ENCODE assay signal across 10 mouse cellular contexts in genomic region chr2:172320878-172321277, GRCm38 (mm10). TPM values are rescaled to one million over a fixed set of nuclear protein-coding genes. Genes with fewer than 3 reads are reported as not detected.
A peak's percentile ranks its signal among the peaks of the same experiment; 100 is the strongest.
DNase-seq lines count a peak whose midpoint lies in the region; ATAC-seq and TF ChIP-seq lines count a peak whose summit lies in the region.
"Had no signal": no experiment of that assay in that cellular context is flagged by ENCODE, and none has a peak within 500 bp of the region (broad histone marks: within the 10 kb centered on the region; RNA-seq: fewer than 3 reads in every experiment).

No protein-coding gene starts in this region.

- no peak overlapping the region for H3K4me2 ChIP-seq in forebrain, embryonic 11.5 days (ENCODE audit: low read depth, low read length, severe bottlenecking)
- H3K4me2 ChIP-seq in forebrain, postnatal 0 days (ENCODE audit: low read depth): no peak overlapping the region
- H3K4me2 ChIP-seq: midbrain, embryonic 12.5 days had no signal

- H3K9me3 ChIP-seq in forebrain, embryonic 11.5 days (ENCODE audit: control insufficient read depth, low read length): no peaks in the 10 kb centered on the region
- no peaks in the 10 kb centered on the region for H3K9me3 ChIP-seq in forebrain, postnatal 0 days (ENCODE audit: low read length)
- H3K9me3 ChIP-seq: midbrain, embryonic 12.5 days had no signal

- TF ChIP-seq CTCF in forebrain, postnatal 0 days (IDR thresholded peaks at IDR 0.05; ENCODE audit: low read depth): no peak

- WGBS in forebrain, embryonic 11.5 days: 26% methylated on average over 9 of the region's 9 CpGs
- 29% methylated on average over 9 of the region's 9 CpGs for WGBS in forebrain, postnatal 0 days

- no peaks in the 10 kb centered on the region for H3K36me3 ChIP-seq in forebrain, embryonic 11.5 days (ENCODE audit: control insufficient read depth, insufficient read depth, low read length)
- H3K36me3 ChIP-seq in forebrain, postnatal 0 days (ENCODE audit: insufficient read depth): no peaks in the 10 kb centered on the region
- H3K36me3 ChIP-seq: midbrain, embryonic 12.5 days had no signal

- peak; percentile 86 for DNase-seq in forebrain, embryonic 11.5 days (ENCODE audit: low spot score)
- no peak for DNase-seq in forebrain, postnatal 0 days
- DNase-seq in right cerebral cortex, postnatal 4 days: peak; percentile 53
- no peak for DNase-seq in right cerebral cortex, postnatal 25 days
- DNase-seq in heart, postnatal 4 days: peak; percentile 85
- DNase-seq in lung, postnatal 25 days (ENCODE audit: low spot score): peak; percentile 42
- DNase-seq in urinary bladder, postnatal 14 days (ENCODE audit: low spot score): peak; percentile 77
- no peak for DNase-seq in cerebellum, postnatal 14 days

- no peaks in the 10 kb centered on the region for H3K4me1 ChIP-seq in forebrain, embryonic 11.5 days (replicated peaks; ENCODE audit: control insufficient read depth, insufficient read depth, low read length)
- H3K4me1 ChIP-seq in forebrain, postnatal 0 days (ENCODE audit: insufficient read depth): no peaks in the 10 kb centered on the region
- H3K4me1 ChIP-seq: midbrain, embryonic 12.5 days had no signal

- no peak for ATAC-seq in forebrain, embryonic 11.5 days (replicated peaks; ENCODE audit: low FRiP score)
- no peak for ATAC-seq in forebrain, postnatal 0 days

- H3K27ac ChIP-seq in forebrain, embryonic 11.5 days (ENCODE audit: low read depth, low read length): no peak overlapping the region
- no peak overlapping the region for H3K27ac ChIP-seq in forebrain, postnatal 0 days (ENCODE audit: low read depth, low read length)
- H3K27ac ChIP-seq: midbrain, embryonic 12.5 days had no signal

- no peak overlapping the region for H3K9ac ChIP-seq in forebrain, embryonic 11.5 days (ENCODE audit: low read length)
- no peak overlapping the region for H3K9ac ChIP-seq in forebrain, postnatal 0 days
- H3K9ac ChIP-seq: midbrain, embryonic 12.5 days had no signal

- H3K27me3 ChIP-seq in forebrain, embryonic 11.5 days (ENCODE audit: control insufficient read depth, insufficient read depth, low read length): no peaks in the 10 kb centered on the region
- H3K27me3 ChIP-seq in forebrain, postnatal 0 days (ENCODE audit: insufficient read depth, low read length): no peaks in the 10 kb centered on the region
- H3K27me3 ChIP-seq: midbrain, embryonic 12.5 days had no signal

- no peak overlapping the region for H3K4me3 ChIP-seq in forebrain, embryonic 11.5 days (ENCODE audit: low read depth, low read length)
- H3K4me3 ChIP-seq in forebrain, postnatal 0 days (ENCODE audit: low read depth, low read length): no peak overlapping the region
- H3K4me3 ChIP-seq: erythroblast, embryonic 14.5 days; midbrain, embryonic 12.5 days had no signal

RNA-seq across cellular contexts. Expression of gene Fam210b, which starts 24.5 kb away (rescaled TPM):
- polyA plus RNA-seq in forebrain, embryonic 11.5 days (2014; fragmentation: Nextera tagmentation; extraction: Ambion mirVana): 20.1 and 20.9 TPM in 2 replicates
- total RNA-seq in forebrain, postnatal 0 days (2014; rRNA removed): 14.9 and 17.5 TPM in 2 replicates
- polyA plus RNA-seq in forebrain, postnatal 0 days (2015; fragmentation: Nextera tagmentation; extraction: Ambion mirVana): 43.5 and 49.3 TPM in 2 replicates
- total RNA-seq in heart, postnatal 4 days (2021): 1 to 10 TPM; 7.3 to 8.1 TPM

RNA-seq across cellular contexts. Expression of gene Aurka, which starts 49.5 kb away (rescaled TPM):
- 192 and 193 TPM in 2 replicates for polyA plus RNA-seq in forebrain, embryonic 11.5 days (2014; fragmentation: Nextera tagmentation; extraction: Ambion mirVana)
- 4.7 and 9.2 TPM in 2 replicates for total RNA-seq in forebrain, postnatal 0 days (2014; rRNA removed)
- 8.8 and 10.4 TPM in 2 replicates for polyA plus RNA-seq in forebrain, postnatal 0 days (2015; fragmentation: Nextera tagmentation; extraction: Ambion mirVana)
- 10 to 100 TPM; 38.5 to 44.6 TPM for total RNA-seq in heart, postnatal 4 days (2021)

RNA-seq across cellular contexts. Expression of gene Cstf1, which starts 49.6 kb away (rescaled TPM):
- polyA plus RNA-seq in forebrain, embryonic 11.5 days (2014; fragmentation: Nextera tagmentation; extraction: Ambion mirVana): 52.5 and 53.3 TPM in 2 replicates
- 30.3 and 37.6 TPM in 2 replicates for total RNA-seq in forebrain, postnatal 0 days (2014; rRNA removed)
- 28.9 and 29.3 TPM in 2 replicates for polyA plus RNA-seq in forebrain, postnatal 0 days (2015; fragmentation: Nextera tagmentation; extraction: Ambion mirVana)
- total RNA-seq in heart, postnatal 4 days (2021): 10 to 100 TPM; 29.8 to 31.4 TPM

Comparison
In these comparisons a context has a peak if more than half of its experiments do, and no peak if none do; other contexts are left out.
1. DNase-seq: peak in forebrain, embryonic 11.5 days (single experiment), right cerebral cortex, postnatal 4 days (single experiment), heart, postnatal 4 days (single experiment), lung, postnatal 25 days (single experiment) and urinary bladder, postnatal 14 days (single experiment); none in forebrain, postnatal 0 days (single experiment), right cerebral cortex, postnatal 25 days (single experiment) and cerebellum, postnatal 14 days (0 of 2).